Mouse (Mus musculus) layer of hippocampus, adult 11-12 months (tissue): Measurements from ENCODE around the gene Dusp9.

Experiments
- DNase-seq: peaks from one replicate; pipeline ENCODE4 v3.0.0; 2022; ENCODE audit warnings: low spot score

Gene Dusp9

GRCm38 (mm10) chrX:73672031-73672431, 32.8 kb downstream of the Dusp9 start:
- DNase-seq: peak; percentile 45

- peak; percentile 48 for DNase-seq
Observed at GRCm38 (mm10) chrX:73672879-73673618, 33.8 kb downstream of the Dusp9 start, which contains the start of gene Slc6a8. Gene Slc6a8, plus strand, starts transcription at chrX:73673150.

GRCm38 (mm10) chrX:73673619-73673967, 34.4 kb downstream of the Dusp9 start:
- no peak for DNase-seq

GRCm38 (mm10) chrX:73673968-73674661, 34.9 kb downstream of the Dusp9 start:
- DNase-seq: peak; percentile 47

- no peak for DNase-seq
Observed at GRCm38 (mm10) chrX:73675231-73675630, 36.0 kb downstream of the Dusp9 start.

GRCm38 (mm10) chrX:73676668-73677067, 37.4 kb downstream of the Dusp9 start:
- no peak for DNase-seq

GRCm38 (mm10) chrX:73684156-73684555, 44.9 kb downstream of the Dusp9 start:
- no peak for DNase-seq

- no peak for DNase-seq
Observed at GRCm38 (mm10) chrX:73684978-73685377, 45.8 kb downstream of the Dusp9 start.

- DNase-seq: no peak
Observed at GRCm38 (mm10) chrX:73685629-73686028, 46.4 kb downstream of the Dusp9 start.

- DNase-seq: peak; percentile 58
Observed at GRCm38 (mm10) chrX:73690917-73691629, 51.9 kb downstream of the Dusp9 start.
